Mouse (Mus musculus): ENCODE measurements around the gene Tpbgl. TPM values are rescaled to one million over a fixed set of nuclear protein-coding genes. Genes with fewer than 3 reads are reported as not detected.

Gene Tpbgl
- total RNA-seq, 2 experiments from 2014 or later, result 47.8 to 69.3 TPM

- intact Hi-C loops (cut with DNase I), result no loop called here
- DNase-seq, result no peak
- no peak overlapping the region for H3K4me3 ChIP-seq
- no peak overlapping the region for H3K27ac ChIP-seq
- no peak for TF ChIP-seq CTCF (IDR thresholded peaks at IDR 0.05)
Measured at GRCm38 (mm10) chr7:99592669-99593068, 34.2 kb downstream of the Tpbgl start.

GRCm38 (mm10) chr7:99590646-99591045 lies 36.3 kb downstream of the Tpbgl start:
- intact Hi-C loops (cut with DNase I), result loop anchor here (1.0 kb wide), 1 partner anchor 90 kb away; no protein-coding TSS in a partner anchor
- Histone ChIP-seq H3K27ac (no peak overlapping the region), H3K4me3 (no peak overlapping the region)
- DNase-seq, result no peak
- no peak for TF ChIP-seq CTCF (IDR thresholded peaks at IDR 0.05)

GRCm38 (mm10) chr7:99590064-99590463 lies 36.8 kb downstream of the Tpbgl start:
- peak; percentile 90 for TF ChIP-seq CTCF (IDR thresholded peaks at IDR 0.05)

GRCm38 (mm10) chr7:99585976-99586375 lies 40.9 kb downstream of the Tpbgl start:
- no peak overlapping the region for H3K4me3 ChIP-seq
- intact Hi-C loops (cut with DNase I), result no loop called here
- TF ChIP-seq CTCF (IDR thresholded peaks at IDR 0.05), result no peak
- H3K27ac ChIP-seq, result no peak overlapping the region
- DNase-seq, result no peak

More at GRCm38 (mm10) chr7:99590064-99590463, 36.8 kb downstream of the Tpbgl start:
- H3K27ac ChIP-seq, result no peak overlapping the region
- H3K4me3 ChIP-seq, result no peak overlapping the region
- peak; percentile 75 for DNase-seq
- intact Hi-C loops (cut with DNase I), result loop anchor here (1.0 kb wide), 1 partner anchor 90 kb away; no protein-coding TSS in a partner anchor

GRCm38 (mm10) chr7:99583625-99584024 lies 43.3 kb downstream of the Tpbgl start:
- no peak overlapping the region for H3K4me3 ChIP-seq
- intact Hi-C loops (cut with DNase I), result no loop called here
- no peak overlapping the region for H3K27ac ChIP-seq
- TF ChIP-seq CTCF (IDR thresholded peaks at IDR 0.05), result no peak
- no peak for DNase-seq

- DNase-seq, result no peak
- H3K27ac ChIP-seq, result no peak overlapping the region
- intact Hi-C loops (cut with DNase I), result no loop called here
- no peak for TF ChIP-seq CTCF (IDR thresholded peaks at IDR 0.05)
- no peak overlapping the region for H3K4me3 ChIP-seq
Measured at GRCm38 (mm10) chr7:99582867-99583266, 44.0 kb downstream of the Tpbgl start.

GRCm38 (mm10) chr7:99582306-99582705 lies 44.6 kb downstream of the Tpbgl start:
- intact Hi-C loops (cut with DNase I), result no loop called here

GRCm38 (mm10) chr7:99580247-99580646 lies 46.7 kb downstream of the Tpbgl start:
- Histone ChIP-seq H3K4me3 (no peak overlapping the region), H3K27ac (no peak overlapping the region; the same call in 1 of the 2 replicates)
- intact Hi-C loops (cut with DNase I), result no loop called here
- DNase-seq, result no peak
- TF ChIP-seq CTCF (IDR thresholded peaks at IDR 0.05), result no peak

More at GRCm38 (mm10) chr7:99582306-99582705, 44.6 kb downstream of the Tpbgl start:
- Histone ChIP-seq H3K27ac (no peak overlapping the region), H3K4me3 (no peak overlapping the region)
- no peak for DNase-seq
- TF ChIP-seq CTCF (IDR thresholded peaks at IDR 0.05), result no peak

GRCm38 (mm10) chr7:99579491-99580190 lies 47.3 kb downstream of the Tpbgl start:
- no peak for TF ChIP-seq CTCF (IDR thresholded peaks at IDR 0.05)
- Histone ChIP-seq H3K4me3 (no peak overlapping the region), H3K27ac (no peak overlapping the region; the same call in 1 of the 2 replicates)
- peak; percentile 33 for DNase-seq
- intact Hi-C loops (cut with DNase I), result no loop called here

GRCm38 (mm10) chr7:99578246-99578645 lies 48.7 kb downstream of the Tpbgl start:
- Histone ChIP-seq H3K4me3 (no peak overlapping the region), H3K27ac (no peak overlapping the region)
- TF ChIP-seq CTCF (IDR thresholded peaks at IDR 0.05), result no peak
- intact Hi-C loops (cut with DNase I), result no loop called here
- no peak for DNase-seq

Other genes with a start within 250 kb of the Tpbgl start
- gene Gdpd5, start 245.7 kb downstream of the Tpbgl start, total RNA-seq (2021), result 1 to 10 TPM; 5.4 to 6.7 TPM
- not detected for gene Klhl35, start 161.1 kb downstream of the Tpbgl start, total RNA-seq (2021)
- gene Rps3, start 143.4 kb downstream of the Tpbgl start, total RNA-seq (2021), result 100 to 1,000 TPM; 242 to 287 TPM
- 10 to 100 TPM in 1 of 2 experiments, 1 to 10 TPM in 1; 6.9 to 10.8 TPM for gene Arrb1, start 91.6 kb downstream of the Tpbgl start, total RNA-seq (2021)
- gene Slco2b1, start 84.2 kb upstream of the Tpbgl start, total RNA-seq (2021), result 1 to 10 TPM; 5.2 to 7.1 TPM
- gene Olfr520, start 103.2 kb upstream of the Tpbgl start, total RNA-seq (2021), result not detected
- not detected for gene Olfr521, start 136.4 kb upstream of the Tpbgl start, total RNA-seq (2021)
- 1 to 10 TPM; 2.1 to 3.4 TPM for gene Neu3, start 201.3 kb upstream of the Tpbgl start, total RNA-seq (2021)
- gene Xrra1, start 232.0 kb upstream of the Tpbgl start, total RNA-seq (2021), result under 1 TPM; 0.11 to 0.59 TPM
- gene Spcs2, start 236.4 kb upstream of the Tpbgl start, total RNA-seq (2021), result 10 to 100 TPM; 76.7 to 79.4 TPM

Data from gastrocnemius, adult 2 months (tissue).